Mouse (Mus musculus): ENCODE data around the gene Atxn7l3.

Atxn7l3 gene

GRCm38 (mm10) chr11:102296491-102297472 is at the start of gene Atxn7l3:
Atxn7l3 (minus strand) TSS chr11:102296631.
- in situ Hi-C loops (cut with MboI, MseI) = loop anchor here (10.0 kb wide), 1 partner anchor 138 kb away; the partner anchor contains the start of gene Grn

- in situ Hi-C loops (cut with MboI, MseI) = no loop called here
Measured at GRCm38 (mm10) chr11:102344458-102344857, 48.0 kb upstream of the Atxn7l3 start.

- in situ Hi-C loops (cut with MboI, MseI) = no loop called here
Measured at GRCm38 (mm10) chr11:102342742-102343141, 46.3 kb upstream of the Atxn7l3 start.

GRCm38 (mm10) chr11:102341101-102341500 is 44.7 kb upstream of the Atxn7l3 start:
- in situ Hi-C loops (cut with MboI, MseI) = no loop called here

GRCm38 (mm10) chr11:102339624-102340023 is 43.2 kb upstream of the Atxn7l3 start:
- in situ Hi-C loops (cut with MboI, MseI) = loop anchor here (10.0 kb wide), 1 partner anchor 605 kb away; the partner anchor contains the start of gene C1ql1

GRCm38 (mm10) chr11:102339195-102339594 is 42.8 kb upstream of the Atxn7l3 start:
- in situ Hi-C loops (cut with MboI, MseI) = loop anchor here (10.0 kb wide), 1 partner anchor 606 kb away; the partner anchor contains the start of gene C1ql1

- in situ Hi-C loops (cut with MboI, MseI) = loop anchor here (10.0 kb wide), 1 partner anchor 606 kb away; the partner anchor contains the start of gene C1ql1
Measured at GRCm38 (mm10) chr11:102338561-102338960, 42.1 kb upstream of the Atxn7l3 start.

GRCm38 (mm10) chr11:102337921-102338320 is 41.5 kb upstream of the Atxn7l3 start:
- in situ Hi-C loops (cut with MboI, MseI) = loop anchor here (10.0 kb wide), 1 partner anchor 607 kb away; the partner anchor contains the start of gene C1ql1

- in situ Hi-C loops (cut with MboI, MseI) = loop anchor here (10.0 kb wide), 1 partner anchor 609 kb away; the partner anchor contains the start of gene C1ql1
Measured at GRCm38 (mm10) chr11:102336191-102336590, 39.8 kb upstream of the Atxn7l3 start.

- in situ Hi-C loops (cut with MboI, MseI) = loop anchor here (10.0 kb wide), 1 partner anchor 610 kb away; the partner anchor contains the start of gene C1ql1
Measured at GRCm38 (mm10) chr11:102334973-102335700, 38.7 kb upstream of the Atxn7l3 start.

GRCm38 (mm10) chr11:102334010-102334409 is 37.6 kb upstream of the Atxn7l3 start:
- in situ Hi-C loops (cut with MboI, MseI) = loop anchor here (10.0 kb wide), 1 partner anchor 611 kb away; the partner anchor contains the start of gene C1ql1

- in situ Hi-C loops (cut with MboI, MseI) = loop anchor here (10.0 kb wide), 1 partner anchor 612 kb away; the partner anchor contains the start of gene C1ql1
Measured at GRCm38 (mm10) chr11:102333061-102333460, 36.6 kb upstream of the Atxn7l3 start.

GRCm38 (mm10) chr11:102331806-102332205 is 35.4 kb upstream of the Atxn7l3 start:
- in situ Hi-C loops (cut with MboI, MseI) = loop anchor here (10.0 kb wide), 1 partner anchor 613 kb away; the partner anchor contains the start of gene C1ql1

GRCm38 (mm10) chr11:102330039-102330438 is 33.6 kb upstream of the Atxn7l3 start:
- in situ Hi-C loops (cut with MboI, MseI) = loop anchor here (10.0 kb wide), 1 partner anchor 615 kb away; the partner anchor contains the start of gene C1ql1

GRCm38 (mm10) chr11:102329518-102329917 is 33.1 kb upstream of the Atxn7l3 start:
- in situ Hi-C loops (cut with MboI, MseI) = no loop called here

- in situ Hi-C loops (cut with MboI, MseI) = no loop called here
Measured at GRCm38 (mm10) chr11:102327839-102328238, 31.4 kb upstream of the Atxn7l3 start.

- in situ Hi-C loops (cut with MboI, MseI) = no loop called here
Measured at GRCm38 (mm10) chr11:102327250-102327649, 30.8 kb upstream of the Atxn7l3 start.

- in situ Hi-C loops (cut with MboI, MseI) = loop anchor here (5.0 kb wide), 1 partner anchor 109 kb away; the partner anchor contains the start of gene Grn
Measured at GRCm38 (mm10) chr11:102323516-102323915, 27.1 kb upstream of the Atxn7l3 start.

GRCm38 (mm10) chr11:102321931-102322330 is 25.5 kb upstream of the Atxn7l3 start:
- in situ Hi-C loops (cut with MboI, MseI) = loop anchor here (5.0 kb wide), 1 partner anchor 110 kb away; the partner anchor contains the start of gene Grn

- in situ Hi-C loops (cut with MboI, MseI) = loop anchor here (5.0 kb wide), 1 partner anchor 112 kb away; the partner anchor contains the start of gene Grn
Measured at GRCm38 (mm10) chr11:102320686-102321005, 24.2 kb upstream of the Atxn7l3 start.
